Mouse (Mus musculus): ENCODE results near the gene Muc20. TPM values are rescaled to one million over a fixed set of nuclear protein-coding genes. Genes with fewer than 3 reads are reported as not detected.

Gene Muc20
- polyA plus RNA-seq, 1 experiment from 2014 or later = 3.3 TPM

GRCm38 (mm10) chr16:32783324-32784062 is 13.7 kb downstream of the Muc20 start:
- ATAC-seq (ENCODE audit: low FRiP score, low TSS enrichment) = no peak
- no peaks in the 10 kb centered on the region for H3K4me1 ChIP-seq (ENCODE audit: control insufficient read depth, insufficient read depth, low read length)
- 56% methylated on average over 5 of the region's 5 CpGs for WGBS

GRCm38 (mm10) chr16:32778956-32779355 is 18.3 kb downstream of the Muc20 start:
- Histone ChIP-seq H3K4me1 (ENCODE audit: control insufficient read depth, insufficient read depth, low read length) (no peaks in the 10 kb centered on the region), H3K9ac (ENCODE audit: low read depth, low read length) (no peak overlapping the region), H3K4me2 (replicated peaks; ENCODE audit: low read depth, low read length) (no peak overlapping the region), H3K27me3 (ENCODE audit: control insufficient read depth, insufficient read depth, low read length) (no peaks in the 10 kb centered on the region), H3K9me3 (ENCODE audit: control insufficient read depth, low read length) (no peaks in the 10 kb centered on the region), H3K36me3 (ENCODE audit: control insufficient read depth, insufficient read depth, low read length) (no peaks in the 10 kb centered on the region), H3K4me3 (ENCODE audit: low read length) (no peak overlapping the region), H3K27ac (ENCODE audit: low read depth, low read length) (no peak overlapping the region)
- no peak for ATAC-seq (ENCODE audit: low FRiP score, low TSS enrichment)
- WGBS = 70% methylated on average over 8 of the region's 8 CpGs

More at GRCm38 (mm10) chr16:32783324-32784062, 13.7 kb downstream of the Muc20 start:
- no peak overlapping the region for H3K4me3 ChIP-seq (ENCODE audit: low read length)
- no peaks in the 10 kb centered on the region for H3K27me3 ChIP-seq (ENCODE audit: control insufficient read depth, insufficient read depth, low read length)
- no peaks in the 10 kb centered on the region for H3K36me3 ChIP-seq (ENCODE audit: control insufficient read depth, insufficient read depth, low read length)
- H3K27ac ChIP-seq (ENCODE audit: low read depth, low read length) = no peak overlapping the region
- no peaks in the 10 kb centered on the region for H3K9me3 ChIP-seq (ENCODE audit: control insufficient read depth, low read length)
- no peak overlapping the region for H3K4me2 ChIP-seq (replicated peaks; ENCODE audit: low read depth, low read length)
- no peak overlapping the region for H3K9ac ChIP-seq (ENCODE audit: low read depth, low read length)

GRCm38 (mm10) chr16:32776676-32777075 is 20.6 kb downstream of the Muc20 start:
- Histone ChIP-seq H3K27ac (ENCODE audit: low read depth, low read length) (no peak overlapping the region), H3K9ac (ENCODE audit: low read depth, low read length) (no peak overlapping the region), H3K4me1 (ENCODE audit: control insufficient read depth, insufficient read depth, low read length) (no peaks in the 10 kb centered on the region), H3K27me3 (ENCODE audit: control insufficient read depth, insufficient read depth, low read length) (no peaks in the 10 kb centered on the region), H3K4me2 (replicated peaks; ENCODE audit: low read depth, low read length) (no peak overlapping the region), H3K36me3 (ENCODE audit: control insufficient read depth, insufficient read depth, low read length) (no peaks in the 10 kb centered on the region), H3K9me3 (ENCODE audit: control insufficient read depth, low read length) (no peaks in the 10 kb centered on the region), H3K4me3 (ENCODE audit: low read length) (no peak overlapping the region)
- WGBS = 61% methylated on average over 10 of the region's 10 CpGs
- ATAC-seq (ENCODE audit: low FRiP score, low TSS enrichment) = no peak

- Histone ChIP-seq H3K4me3 (ENCODE audit: low read length) (no peak overlapping the region), H3K4me1 (ENCODE audit: control insufficient read depth, insufficient read depth, low read length) (no peaks in the 10 kb centered on the region), H3K9ac (ENCODE audit: low read depth, low read length) (no peak overlapping the region), H3K36me3 (ENCODE audit: control insufficient read depth, insufficient read depth, low read length) (no peaks in the 10 kb centered on the region), H3K27me3 (ENCODE audit: control insufficient read depth, insufficient read depth, low read length) (no peaks in the 10 kb centered on the region), H3K9me3 (ENCODE audit: control insufficient read depth, low read length) (no peaks in the 10 kb centered on the region), H3K4me2 (replicated peaks; ENCODE audit: low read depth, low read length) (no peak overlapping the region), H3K27ac (ENCODE audit: low read depth, low read length) (no peak overlapping the region)
- WGBS = 95% methylated on average over 7 of the region's 7 CpGs
- ATAC-seq (ENCODE audit: low FRiP score, low TSS enrichment) = no peak
Measured at GRCm38 (mm10) chr16:32766904-32767303, 30.3 kb downstream of the Muc20 start.

- Histone ChIP-seq H3K36me3 (ENCODE audit: control insufficient read depth, insufficient read depth, low read length) (no peaks in the 10 kb centered on the region), H3K4me1 (ENCODE audit: control insufficient read depth, insufficient read depth, low read length) (no peaks in the 10 kb centered on the region), H3K9me3 (ENCODE audit: control insufficient read depth, low read length) (no peaks in the 10 kb centered on the region), H3K9ac (ENCODE audit: low read depth, low read length) (no peak overlapping the region), H3K4me2 (replicated peaks; ENCODE audit: low read depth, low read length) (no peak overlapping the region), H3K27me3 (ENCODE audit: control insufficient read depth, insufficient read depth, low read length) (no peaks in the 10 kb centered on the region), H3K27ac (ENCODE audit: low read depth, low read length) (no peak overlapping the region), H3K4me3 (ENCODE audit: low read length) (no peak overlapping the region)
- no peak for ATAC-seq (ENCODE audit: low FRiP score, low TSS enrichment)
- WGBS = 79% methylated on average over 6 of the region's 6 CpGs
Measured at GRCm38 (mm10) chr16:32764961-32765360, 32.3 kb downstream of the Muc20 start.

GRCm38 (mm10) chr16:32764550-32764949 is 32.7 kb downstream of the Muc20 start:
- Histone ChIP-seq H3K27ac (ENCODE audit: low read depth, low read length) (no peak overlapping the region), H3K4me1 (ENCODE audit: control insufficient read depth, insufficient read depth, low read length) (no peaks in the 10 kb centered on the region), H3K4me2 (replicated peaks; ENCODE audit: low read depth, low read length) (no peak overlapping the region), H3K4me3 (ENCODE audit: low read length) (no peak overlapping the region), H3K9ac (ENCODE audit: low read depth, low read length) (no peak overlapping the region), H3K36me3 (ENCODE audit: control insufficient read depth, insufficient read depth, low read length) (no peaks in the 10 kb centered on the region), H3K27me3 (ENCODE audit: control insufficient read depth, insufficient read depth, low read length) (no peaks in the 10 kb centered on the region), H3K9me3 (ENCODE audit: control insufficient read depth, low read length) (no peaks in the 10 kb centered on the region)
- no peak for ATAC-seq (ENCODE audit: low FRiP score, low TSS enrichment)
- WGBS = 82% methylated on average over 2 of the region's 2 CpGs

- ATAC-seq (ENCODE audit: low FRiP score, low TSS enrichment) = no peak
- 79% methylated on average over 5 of the region's 5 CpGs for WGBS
- H3K27ac ChIP-seq (ENCODE audit: low read depth, low read length) = no peak overlapping the region
Measured at GRCm38 (mm10) chr16:32750242-32751127, 46.8 kb downstream of the Muc20 start.

GRCm38 (mm10) chr16:32745852-32746251 is 51.4 kb downstream of the Muc20 start:
- H3K4me2 ChIP-seq (replicated peaks; ENCODE audit: low read depth, low read length) = no peak overlapping the region
- H3K4me1 ChIP-seq (ENCODE audit: control insufficient read depth, insufficient read depth, low read length) = no peaks in the 10 kb centered on the region
- no peak overlapping the region for H3K27ac ChIP-seq (ENCODE audit: low read depth, low read length)
- H3K9me3 ChIP-seq (ENCODE audit: control insufficient read depth, low read length) = no peaks in the 10 kb centered on the region
- no peaks in the 10 kb centered on the region for H3K27me3 ChIP-seq (ENCODE audit: control insufficient read depth, insufficient read depth, low read length)
- no peak for ATAC-seq (ENCODE audit: low FRiP score, low TSS enrichment)
- H3K4me3 ChIP-seq (ENCODE audit: low read length) = no peak overlapping the region
- WGBS = 70% methylated on average over 6 of the region's 6 CpGs
- no peaks in the 10 kb centered on the region for H3K36me3 ChIP-seq (ENCODE audit: control insufficient read depth, insufficient read depth, low read length)
- no peak overlapping the region for H3K9ac ChIP-seq (ENCODE audit: low read depth, low read length)

More at GRCm38 (mm10) chr16:32750242-32751127, 46.8 kb downstream of the Muc20 start:
- Histone ChIP-seq H3K36me3 (ENCODE audit: control insufficient read depth, insufficient read depth, low read length) (no peaks in the 10 kb centered on the region), H3K9ac (ENCODE audit: low read depth, low read length) (no peak overlapping the region), H3K4me1 (ENCODE audit: control insufficient read depth, insufficient read depth, low read length) (no peaks in the 10 kb centered on the region), H3K4me3 (ENCODE audit: low read length) (no peak overlapping the region), H3K9me3 (ENCODE audit: control insufficient read depth, low read length) (no peaks in the 10 kb centered on the region), H3K27me3 (ENCODE audit: control insufficient read depth, insufficient read depth, low read length) (no peaks in the 10 kb centered on the region), H3K4me2 (replicated peaks; ENCODE audit: low read depth, low read length) (no peak overlapping the region)

GRCm38 (mm10) chr16:32742712-32743111 is 54.5 kb downstream of the Muc20 start:
- Histone ChIP-seq H3K4me1 (ENCODE audit: control insufficient read depth, insufficient read depth, low read length) (no peaks in the 10 kb centered on the region), H3K36me3 (ENCODE audit: control insufficient read depth, insufficient read depth, low read length) (no peaks in the 10 kb centered on the region), H3K27me3 (ENCODE audit: control insufficient read depth, insufficient read depth, low read length) (no peaks in the 10 kb centered on the region), H3K9ac (ENCODE audit: low read depth, low read length) (no peak overlapping the region), H3K4me3 (ENCODE audit: low read length) (no peak overlapping the region), H3K27ac (ENCODE audit: low read depth, low read length) (no peak overlapping the region), H3K9me3 (ENCODE audit: control insufficient read depth, low read length) (no peaks in the 10 kb centered on the region), H3K4me2 (replicated peaks; ENCODE audit: low read depth, low read length) (no peak overlapping the region)
- ATAC-seq (ENCODE audit: low FRiP score, low TSS enrichment) = no peak
- 64% methylated on average over 2 of the region's 2 CpGs for WGBS
